Mouse (Mus musculus) ES-CJ7 (cell line): ENCODE results near the gene Ergic1.

Experiments
- DNase-seq: peaks from one replicate; pipeline ENCODE4 v3.0.0; 2011; ENCODE audit warnings: low read depth, low spot score

Gene Ergic1

GRCm38 (mm10) chr17:26537722-26538471 is 23.4 kb upstream of the Ergic1 start:
- DNase-seq, result peak; percentile 80

- DNase-seq, result no peak
Measured at GRCm38 (mm10) chr17:26540083-26540482, 21.2 kb upstream of the Ergic1 start.

- DNase-seq, result no peak
Measured at GRCm38 (mm10) chr17:26544319-26544963, 16.8 kb upstream of the Ergic1 start.

GRCm38 (mm10) chr17:26547771-26548170 is 13.5 kb upstream of the Ergic1 start:
- peak; percentile 52 for DNase-seq

GRCm38 (mm10) chr17:26548566-26548965 is 12.7 kb upstream of the Ergic1 start:
- DNase-seq, result peak; percentile 55

GRCm38 (mm10) chr17:26549148-26549809 is 12.0 kb upstream of the Ergic1 start:
- peak; percentile 92 for DNase-seq

GRCm38 (mm10) chr17:26551104-26551503 is 10.2 kb upstream of the Ergic1 start:
- DNase-seq, result no peak

GRCm38 (mm10) chr17:26553033-26553432 is 8.3 kb upstream of the Ergic1 start:
- DNase-seq, result no peak

GRCm38 (mm10) chr17:26560526-26561289 is 581 bp upstream of the Ergic1 start:
- DNase-seq, result peak; percentile 48

GRCm38 (mm10) chr17:26561651-26562181 is 427 bp downstream of the Ergic1 start, which contains the start of gene Dusp1:
Gene Dusp1 (minus strand): TSS chr17:26562128.
- no peak for DNase-seq

GRCm38 (mm10) chr17:26562292-26562691 is 1.0 kb downstream of the Ergic1 start:
- DNase-seq, result no peak

- DNase-seq, result no peak
Measured at GRCm38 (mm10) chr17:26563476-26563875, 2.2 kb downstream of the Ergic1 start.

- no peak for DNase-seq
Measured at GRCm38 (mm10) chr17:26564439-26564838, 3.1 kb downstream of the Ergic1 start.

GRCm38 (mm10) chr17:26567142-26567817 is 6.0 kb downstream of the Ergic1 start:
- no peak for DNase-seq

GRCm38 (mm10) chr17:26567818-26568173 is 6.5 kb downstream of the Ergic1 start:
- no peak for DNase-seq

- DNase-seq, result no peak
Measured at GRCm38 (mm10) chr17:26569594-26570350, 8.5 kb downstream of the Ergic1 start.

- DNase-seq, result no peak
Measured at GRCm38 (mm10) chr17:26570651-26571118, 9.4 kb downstream of the Ergic1 start.

- DNase-seq, result no peak
Measured at GRCm38 (mm10) chr17:26571377-26571776, 10.1 kb downstream of the Ergic1 start.

- DNase-seq, result no peak
Measured at GRCm38 (mm10) chr17:26572265-26572664, 11.0 kb downstream of the Ergic1 start.

GRCm38 (mm10) chr17:26574118-26574517 is 12.8 kb downstream of the Ergic1 start:
- DNase-seq, result no peak
